Mouse (Mus musculus) heart, embryonic 16.5 days (tissue): Measurements from ENCODE around the gene Lrrc43. TPM values are rescaled to one million over a fixed set of nuclear protein-coding genes. Genes with fewer than 3 reads are reported as not detected.
A peak's percentile ranks its signal among the peaks of the same experiment; 100 is the strongest.

Source experiments
- ATAC-seq: fragments of 200-750 bp; cut with Nextera tagmentation; replicated peaks from 2 replicates; pipeline ENCODE4 v1.8.0; 2017; ENCODE audit warnings: moderate number of reproducible peaks; ENCODE audit not compliant: insufficient read depth, low FRiP score; ENCODE audit errors: extremely low read depth
- H3K27ac ChIP-seq: fragments of 300-500 bp; sonication (generic); 2 replicates; pipeline ENCODE4 v1.5.1; 2014; ENCODE audit warnings: mild to moderate bottlenecking, low read length, control low read depth, moderate library complexity
- H3K27me3 ChIP-seq: fragments of 300-500 bp; sonication (generic); 2 replicates; pipeline ENCODE4 v1.6.1; 2014; ENCODE audit warnings: low read length, mixed read lengths; ENCODE audit not compliant: control insufficient read depth, insufficient read depth
- H3K36me3 ChIP-seq: fragments of 300-500 bp; sonication (generic); 2 replicates; pipeline ENCODE4 v1.6.1; 2014; ENCODE audit not compliant: control insufficient read depth, insufficient read depth
- H3K4me1 ChIP-seq: fragments of 300-500 bp; sonication (generic); 2 replicates; pipeline ENCODE4 v1.6.1; 2014; ENCODE audit warnings: low read length, mixed read lengths; ENCODE audit not compliant: control insufficient read depth, insufficient read depth
- H3K4me2 ChIP-seq: fragments of 300-500 bp; sonication (generic); 2 replicates; pipeline ENCODE4 v1.6.1; 2014; ENCODE audit warnings: low read depth, mild to moderate bottlenecking, control low read depth, low read length
- H3K4me3 ChIP-seq: fragments of 300-500 bp; sonication (generic); 2 replicates; pipeline ENCODE4 v1.5.1; 2014; ENCODE audit warnings: mild to moderate bottlenecking, control low read depth, low read length
- H3K9ac ChIP-seq: fragments of 300-500 bp; sonication (generic); 2 replicates; pipeline ENCODE4 v1.6.1; 2014; ENCODE audit warnings: low read length, control low read depth
- H3K9me3 ChIP-seq: fragments of 300-500 bp; sonication (generic); replicated peaks from 2 replicates; pipeline ENCODE4 v1.6.1; 2016; ENCODE audit warnings: low read length; ENCODE audit not compliant: control insufficient read depth
- WGBS: fragments of 180-500 bp; shearing (Covaris S2); extraction: QIAGEN DNeasy Blood & Tissue Kit; methylation state at CpG from one replicate; pipeline ENCODE4 v1.1.7; 2014; 5-methylcytosine and 5-hydroxymethylcytosine counted together
- polyA plus RNA-seq: library from polyadenylated mRNA; unstranded; fragments of >200 nt; fragmentation: Nextera tagmentation; extraction: Ambion mirVana; gene quantifications from 2 replicates; pipeline ENCODE4 v1.2.1, GENCODE M21; 2015

Lrrc43 gene
- polyA plus RNA-seq, 1 experiment from 2014 or later, result 0.09 TPM

GRCm38 (mm10) chr5:123524393-123524750 lies 35.3 kb downstream of the Lrrc43 start:
- Histone ChIP-seq H3K9me3 (no peaks in the 10 kb centered on the region), H3K4me3 (peak overlapping the region; percentile 91), H3K4me2 (peak overlapping the region; percentile 98), H3K27me3 (no peaks in the 10 kb centered on the region), H3K4me1 (peaks cover 11% of the 10 kb centered on the region), H3K27ac (0 out of 2 replicates have a peak overlapping the region, but pooled peaks have one; percentile 43), H3K9ac (0 out of 2 replicates have a peak overlapping the region, but pooled peaks have one; percentile 54), H3K36me3 (no peaks in the 10 kb centered on the region)
- peak; percentile 92 for ATAC-seq
- WGBS, result under 1% methylated on average over 26 of the region's 27 CpGs

GRCm38 (mm10) chr5:123525281-123525680 lies 36.2 kb downstream of the Lrrc43 start, which contains the start of gene Gm49027:
TSS of gene Gm49027 (minus strand) at chr5:123525488.
- H3K27me3 ChIP-seq, result no peaks in the 10 kb centered on the region
- H3K9me3 ChIP-seq, result no peaks in the 10 kb centered on the region
- 0 out of 2 replicates have a peak within 1 kb of the TSS, but pooled peaks have one; percentile 43 for H3K27ac ChIP-seq
- H3K36me3 ChIP-seq, result peaks cover 3% of the 10 kb centered on the region; the same call in 1 of the 2 replicates
- H3K4me2 ChIP-seq, result peak within 1 kb of the TSS; percentile 98
- 81% methylated on average over 7 of the region's 7 CpGs for WGBS
- no peak for ATAC-seq
- peaks cover 11% of the 10 kb centered on the region for H3K4me1 ChIP-seq
- H3K4me3 ChIP-seq, result peak within 1 kb of the TSS; percentile 91
- H3K9ac ChIP-seq, result 0 out of 2 replicates have a peak within 1 kb of the TSS, but pooled peaks have one; percentile 54

- no peaks in the 10 kb centered on the region for H3K27me3 ChIP-seq
- peaks cover 11% of the 10 kb centered on the region for H3K4me1 ChIP-seq
- H3K9me3 ChIP-seq, result no peaks in the 10 kb centered on the region
- no peak overlapping the region for H3K4me2 ChIP-seq
- 85% methylated on average over 9 of the region's 9 CpGs for WGBS
- no peak for ATAC-seq
- no peak overlapping the region for H3K9ac ChIP-seq
- no peak overlapping the region for H3K27ac ChIP-seq
- H3K4me3 ChIP-seq, result no peak overlapping the region
- peaks cover 5% of the 10 kb centered on the region for H3K36me3 ChIP-seq
Measured at GRCm38 (mm10) chr5:123525916-123526495, 36.9 kb downstream of the Lrrc43 start.

- Histone ChIP-seq H3K36me3 (peaks cover 28% of the 10 kb centered on the region), H3K27ac (no peak overlapping the region)
- 63% methylated on average over 7 of the region's 7 CpGs for WGBS
Measured at GRCm38 (mm10) chr5:123528641-123529040, 39.5 kb downstream of the Lrrc43 start.

GRCm38 (mm10) chr5:123530056-123530455 lies 41.0 kb downstream of the Lrrc43 start:
- Histone ChIP-seq H3K4me2 (no peak overlapping the region), H3K27ac (no peak overlapping the region), H3K4me1 (no peaks in the 10 kb centered on the region), H3K36me3 (peaks cover 38% of the 10 kb centered on the region), H3K4me3 (no peak overlapping the region), H3K27me3 (no peaks in the 10 kb centered on the region), H3K9me3 (no peaks in the 10 kb centered on the region), H3K9ac (no peak overlapping the region)
- 89% methylated on average over 8 of the region's 8 CpGs for WGBS
- no peak for ATAC-seq

More at GRCm38 (mm10) chr5:123528641-123529040, 39.5 kb downstream of the Lrrc43 start:
- no peak overlapping the region for H3K4me2 ChIP-seq
- H3K9ac ChIP-seq, result no peak overlapping the region
- no peaks in the 10 kb centered on the region for H3K27me3 ChIP-seq
- H3K9me3 ChIP-seq, result no peaks in the 10 kb centered on the region
- ATAC-seq, result no peak
- H3K4me3 ChIP-seq, result no peak overlapping the region
- peaks cover 4% of the 10 kb centered on the region for H3K4me1 ChIP-seq

GRCm38 (mm10) chr5:123533801-123534200 lies 44.7 kb downstream of the Lrrc43 start:
- Histone ChIP-seq H3K27me3 (no peaks in the 10 kb centered on the region), H3K36me3 (peaks cover 43% of the 10 kb centered on the region), H3K4me2 (no peak overlapping the region), H3K9ac (no peak overlapping the region), H3K27ac (no peak overlapping the region), H3K4me1 (no peaks in the 10 kb centered on the region), H3K9me3 (no peaks in the 10 kb centered on the region), H3K4me3 (no peak overlapping the region)
- ATAC-seq, result no peak
- WGBS, result 85% methylated on average over 10 of the region's 10 CpGs

- Histone ChIP-seq H3K4me1 (peaks cover 2% of the 10 kb centered on the region; the same call in 1 of the 2 replicates), H3K4me2 (no peak overlapping the region), H3K27ac (no peak overlapping the region), H3K9me3 (no peaks in the 10 kb centered on the region), H3K27me3 (no peaks in the 10 kb centered on the region), H3K4me3 (no peak overlapping the region), H3K36me3 (peaks cover 23% of the 10 kb centered on the region), H3K9ac (no peak overlapping the region)
- 77% methylated on average over 7 of the region's 7 CpGs for WGBS
- no peak for ATAC-seq
Measured at GRCm38 (mm10) chr5:123555693-123556092, 66.6 kb downstream of the Lrrc43 start.

GRCm38 (mm10) chr5:123556451-123556850 lies 67.3 kb downstream of the Lrrc43 start:
- H3K4me1 ChIP-seq, result peaks cover 2% of the 10 kb centered on the region; the same call in 1 of the 2 replicates
- no peak overlapping the region for H3K9ac ChIP-seq
- no peak for ATAC-seq
- H3K27me3 ChIP-seq, result no peaks in the 10 kb centered on the region
- peaks cover 25% of the 10 kb centered on the region for H3K36me3 ChIP-seq
- WGBS, result 79% methylated on average over 2 of the region's 2 CpGs
- no peak overlapping the region for H3K27ac ChIP-seq
- H3K4me3 ChIP-seq, result no peak overlapping the region
- no peaks in the 10 kb centered on the region for H3K9me3 ChIP-seq
- H3K4me2 ChIP-seq, result no peak overlapping the region
